Mouse (Mus musculus) hindbrain, embryonic 11.5 days (tissue): Measurements from ENCODE around the gene Gtf2i. TPM values are rescaled to one million over a fixed set of nuclear protein-coding genes. Genes with fewer than 3 reads are reported as not detected.

Experiments
- ATAC-seq: fragments of 200-750 bp; cut with Nextera tagmentation; 2 replicates; pipeline ENCODE4 v1.8.0; 2017; ENCODE audit warnings: mild to moderate bottlenecking, moderate TSS enrichment, moderate library complexity; ENCODE audit not compliant: low FRiP score
- DNase-seq: peaks from one replicate; pipeline ENCODE4 v3.0.0-alpha.2; 2015; ENCODE audit warnings: low spot score
- H3K27ac ChIP-seq: fragments of 300-500 bp; sonication (generic); 2 replicates; pipeline ENCODE4 v1.5.1; 2014; ENCODE audit warnings: mild to moderate bottlenecking, low read depth, low read length
- H3K27me3 ChIP-seq: fragments of 300-500 bp; sonication (generic); 2 replicates; pipeline ENCODE4 v1.6.1; 2014; ENCODE audit warnings: mild to moderate bottlenecking, low read length, moderate library complexity, mixed read lengths; ENCODE audit not compliant: control insufficient read depth, insufficient read depth
- H3K36me3 ChIP-seq: fragments of 300-500 bp; sonication (generic); 2 replicates; pipeline ENCODE4 v1.6.1; 2014; ENCODE audit warnings: mild to moderate bottlenecking, low read length, moderate library complexity, mixed read lengths; ENCODE audit not compliant: control insufficient read depth, insufficient read depth
- H3K4me1 ChIP-seq: fragments of 300-500 bp; sonication (generic); replicated peaks from 2 replicates; pipeline ENCODE4 v1.6.1; 2014; ENCODE audit warnings: low read length, mixed read lengths; ENCODE audit not compliant: control insufficient read depth, insufficient read depth
- H3K4me2 ChIP-seq: fragments of 300-500 bp; sonication (generic); replicated peaks from 2 replicates; pipeline ENCODE4 v1.6.1; 2014; ENCODE audit warnings: mild to moderate bottlenecking, low read depth, low read length
- H3K4me3 ChIP-seq: fragments of 300-500 bp; sonication (generic); 2 replicates; pipeline ENCODE4 v1.5.1; 2014; ENCODE audit warnings: low read depth, low read length
- H3K9ac ChIP-seq: fragments of 300-500 bp; sonication (generic); 2 replicates; pipeline ENCODE4 v1.6.1; 2014; ENCODE audit warnings: low read depth, low read length
- H3K9me3 ChIP-seq: fragments of 300-500 bp; sonication (generic); 2 replicates; pipeline ENCODE4 v1.6.1; 2016; ENCODE audit warnings: low read length; ENCODE audit not compliant: control insufficient read depth
- WGBS: fragments of 180-500 bp; shearing (Covaris S2); extraction: QIAGEN DNeasy Blood & Tissue Kit; methylation state at CpG from one replicate; pipeline ENCODE4 v1.1.7; 2014; 5-methylcytosine and 5-hydroxymethylcytosine counted together
- polyA plus RNA-seq: library from polyadenylated mRNA; unstranded; fragments of >200 nt; fragmentation: Nextera tagmentation; extraction: Ambion mirVana; gene quantifications from 2 replicates; pipeline ENCODE4 v1.2.1, GENCODE M21; 2014

Gene Gtf2i
- polyA plus RNA-seq, 1 experiment from 2014 or later = 178 TPM

DNA sequence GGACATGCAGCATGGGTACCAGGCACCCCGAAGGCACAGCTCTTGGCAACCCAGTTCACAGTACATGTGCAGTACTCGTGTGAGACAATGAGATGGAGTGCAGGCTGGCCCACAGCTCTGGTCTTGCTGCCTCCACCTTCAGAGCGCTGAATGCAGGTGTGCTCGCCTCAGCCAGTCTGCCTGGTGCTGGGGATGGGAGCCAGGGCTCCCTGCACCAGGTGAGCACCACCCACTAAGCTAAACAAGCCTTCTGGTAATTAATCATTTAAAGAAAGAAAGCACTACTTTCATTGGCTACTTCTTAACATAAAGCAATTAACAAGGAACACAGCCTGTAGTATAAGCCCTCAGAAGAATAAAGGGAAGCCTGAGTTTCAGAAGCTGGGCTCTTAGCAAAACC is 37.5 kb downstream of the Gtf2i start:
- H3K4me2 ChIP-seq = no peak overlapping the region
- WGBS = 92% methylated on average over 4 of the region's 4 CpGs

DNA sequence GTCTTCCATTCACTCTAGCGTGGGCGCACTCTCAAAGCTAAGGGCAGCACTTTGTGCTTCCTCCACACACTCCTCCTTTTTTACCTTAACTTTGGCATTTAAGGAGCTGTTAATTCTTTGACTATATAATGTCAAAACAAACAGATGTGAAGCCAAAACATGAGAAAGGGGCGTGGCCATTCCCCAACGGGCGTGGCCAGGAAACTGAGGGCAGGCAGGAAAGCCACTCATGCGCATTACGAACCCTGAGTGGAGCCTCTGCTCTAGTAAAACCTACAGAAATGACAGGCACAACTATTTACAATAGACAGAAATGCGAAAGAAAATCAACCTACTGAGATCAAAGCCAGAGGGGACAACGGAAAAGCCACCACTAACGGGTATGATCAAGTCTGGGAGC is 39.0 kb downstream of the Gtf2i start:
- Histone ChIP-seq H3K27me3 (no peaks in the 10 kb centered on the region), H3K36me3 (peaks cover 21% of the 10 kb centered on the region; the same call in 1 of the 2 replicates), H3K4me2 (no peak overlapping the region), H3K4me1 (no peaks in the 10 kb centered on the region), H3K9me3 (no peaks in the 10 kb centered on the region), H3K27ac (no peak overlapping the region), H3K9ac (no peak overlapping the region), H3K4me3 (no peak overlapping the region)
- WGBS = 93% methylated on average over 10 of the region's 10 CpGs
- ATAC-seq = no peak
- DNase-seq = no peak

More for the DNA sequence above, 37.5 kb downstream of the Gtf2i start:
- Histone ChIP-seq H3K27me3 (no peaks in the 10 kb centered on the region), H3K9ac (no peak overlapping the region), H3K9me3 (no peaks in the 10 kb centered on the region), H3K4me1 (no peaks in the 10 kb centered on the region), H3K36me3 (peaks cover 18% of the 10 kb centered on the region; the same call in 1 of the 2 replicates), H3K4me3 (no peak overlapping the region), H3K27ac (no peak overlapping the region)
- ATAC-seq (no peak), DNase-seq (no peak)

- Histone ChIP-seq H3K4me3 (no peak overlapping the region), H3K4me1 (no peaks in the 10 kb centered on the region), H3K4me2 (no peak overlapping the region), H3K27me3 (no peaks in the 10 kb centered on the region), H3K9me3 (no peaks in the 10 kb centered on the region), H3K36me3 (peaks cover 21% of the 10 kb centered on the region; the same call in 1 of the 2 replicates), H3K27ac (no peak overlapping the region), H3K9ac (no peak overlapping the region)
- 90% methylated on average over 11 of the region's 11 CpGs for WGBS
- no peak for ATAC-seq
- DNase-seq = no peak
Observed at GRCm38 (mm10) chr5:134275021-134275420, 39.5 kb downstream of the Gtf2i start.

GRCm38 (mm10) chr5:134273761-134274160 is 40.8 kb downstream of the Gtf2i start:
- Histone ChIP-seq H3K9ac (no peak overlapping the region), H3K36me3 (peaks cover 15% of the 10 kb centered on the region; the same call in 1 of the 2 replicates), H3K27me3 (no peaks in the 10 kb centered on the region), H3K4me2 (no peak overlapping the region), H3K4me1 (no peaks in the 10 kb centered on the region), H3K27ac (no peak overlapping the region), H3K9me3 (no peaks in the 10 kb centered on the region), H3K4me3 (no peak overlapping the region)
- WGBS = 90% methylated on average over 8 of the region's 8 CpGs
- ATAC-seq (no peak), DNase-seq (no peak)

- Histone ChIP-seq H3K9ac (no peak overlapping the region), H3K9me3 (no peaks in the 10 kb centered on the region), H3K27ac (no peak overlapping the region), H3K4me2 (no peak overlapping the region), H3K4me1 (no peaks in the 10 kb centered on the region), H3K36me3 (peaks cover 13% of the 10 kb centered on the region; the same call in 1 of the 2 replicates), H3K27me3 (no peaks in the 10 kb centered on the region), H3K4me3 (no peak overlapping the region)
- ATAC-seq = no peak
- no peak for DNase-seq
- WGBS = 87% methylated on average over 11 of the region's 11 CpGs
Observed at GRCm38 (mm10) chr5:134272761-134273160, 41.8 kb downstream of the Gtf2i start.

DNA sequence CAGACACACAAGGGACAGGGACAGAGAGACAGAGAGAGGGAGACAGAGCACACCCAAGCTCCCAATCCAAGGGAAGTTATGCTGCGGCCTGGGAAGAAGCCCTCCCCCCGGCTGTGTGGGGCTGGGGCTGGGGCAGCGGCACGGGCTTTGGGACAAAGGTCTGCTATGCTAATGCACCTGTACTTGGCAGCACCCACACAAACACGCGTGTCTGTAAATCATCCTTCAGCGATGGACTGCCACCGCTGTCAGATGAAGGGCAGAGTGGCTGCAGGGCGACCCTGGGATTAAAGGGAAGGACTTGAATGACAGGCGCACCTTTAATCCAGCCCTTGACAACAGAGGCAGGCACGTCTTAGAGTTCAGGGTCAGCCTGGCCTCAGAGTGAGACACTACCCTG is 43.1 kb downstream of the Gtf2i start:
- ATAC-seq (no peak), DNase-seq (no peak)
- Histone ChIP-seq H3K4me1 (no peaks in the 10 kb centered on the region), H3K4me3 (no peak overlapping the region), H3K4me2 (no peak overlapping the region), H3K9ac (no peak overlapping the region), H3K27ac (no peak overlapping the region), H3K27me3 (no peaks in the 10 kb centered on the region), H3K36me3 (peaks cover 11% of the 10 kb centered on the region; the same call in 1 of the 2 replicates), H3K9me3 (no peaks in the 10 kb centered on the region)
- 93% methylated on average over 11 of the region's 11 CpGs for WGBS

GRCm38 (mm10) chr5:134270566-134270965 is 44.0 kb downstream of the Gtf2i start:
- no peak for ATAC-seq
- Histone ChIP-seq H3K4me3 (no peak overlapping the region), H3K4me1 (no peaks in the 10 kb centered on the region), H3K27ac (no peak overlapping the region), H3K27me3 (no peaks in the 10 kb centered on the region), H3K36me3 (peaks cover 8% of the 10 kb centered on the region; the same call in 1 of the 2 replicates), H3K4me2 (no peak overlapping the region), H3K9me3 (no peaks in the 10 kb centered on the region), H3K9ac (no peak overlapping the region)
- no peak for DNase-seq
- 91% methylated on average over 4 of the region's 4 CpGs for WGBS

- Histone ChIP-seq H3K4me2 (no peak overlapping the region), H3K27me3 (no peaks in the 10 kb centered on the region), H3K9ac (no peak overlapping the region), H3K4me3 (no peak overlapping the region), H3K36me3 (peaks cover 13% of the 10 kb centered on the region), H3K4me1 (no peaks in the 10 kb centered on the region), H3K9me3 (no peaks in the 10 kb centered on the region), H3K27ac (no peak overlapping the region)
- WGBS = 86% methylated on average over 5 of the region's 5 CpGs
- DNase-seq = no peak
- ATAC-seq = no peak
Observed at GRCm38 (mm10) chr5:134269751-134270150, 44.8 kb downstream of the Gtf2i start.

- peaks cover 16% of the 10 kb centered on the region for H3K36me3 ChIP-seq
- no peak overlapping the region for H3K27ac ChIP-seq
- H3K4me1 ChIP-seq = no peaks in the 10 kb centered on the region
- H3K27me3 ChIP-seq = no peaks in the 10 kb centered on the region
- DNase-seq (no peak), ATAC-seq (no peak)
- no peak overlapping the region for H3K4me2 ChIP-seq
- H3K9me3 ChIP-seq = no peaks in the 10 kb centered on the region
- no peak overlapping the region for H3K9ac ChIP-seq
- WGBS = 96% methylated on average over 8 of the region's 8 CpGs
- no peak overlapping the region for H3K4me3 ChIP-seq
Observed at GRCm38 (mm10) chr5:134268751-134269150, 45.8 kb downstream of the Gtf2i start.
